In genomic region chr12:111447898-111448760, GRCm38 (mm10) we compare ENCODE assay signal across 20 mouse cellular contexts. TPM values are rescaled to one million over a fixed set of nuclear protein-coding genes. Genes with fewer than 3 reads are reported as not detected.
DNase-seq lines count a peak whose midpoint lies in the region; ATAC-seq and TF ChIP-seq lines count a peak whose summit lies in the region.
"Had no signal": no experiment of that assay in that cellular context is flagged by ENCODE, and none has a peak within 500 bp of the region (broad histone marks: within the 10 kb centered on the region; RNA-seq: fewer than 3 reads in every experiment).

No protein-coding gene starts in this region.

- H3K27ac ChIP-seq in gastrocnemius, adult 2 months = peak overlapping the region; percentile 80
- H3K27ac ChIP-seq in kidney, embryonic 15.5 days = peak overlapping the region; percentile 49
- peak overlapping the region; percentile 50 for H3K27ac ChIP-seq in kidney, embryonic 16.5 days (ENCODE audit: low read length)
- H3K27ac ChIP-seq: forebrain, embryonic 12.5 days; heart, embryonic 15.5 days; neural tube, embryonic 13.5 days; stomach, embryonic 15.5 days had no signal

- peak overlapping the region; percentile 28; the same call in 1 of the 2 replicates for H3K4me2 ChIP-seq in kidney, embryonic 15.5 days
- H3K4me2 ChIP-seq in kidney, embryonic 16.5 days (replicated peaks; ENCODE audit: low read depth, low read length) = peak overlapping the region; percentile 20
- H3K4me2 ChIP-seq: forebrain, embryonic 12.5 days; heart, embryonic 15.5 days; neural tube, embryonic 13.5 days; stomach, embryonic 15.5 days had no signal

- intact Hi-C loops in gastrocnemius, adult 2 months (cut with DNase I) = no loop called here
- intact Hi-C loops in gastrocnemius, postnatal 14 days (cut with DNase I; ENCODE audit: low total_unique reads) = no loop called here

- no peaks in the 10 kb centered on the region for H3K9me3 ChIP-seq in kidney, embryonic 15.5 days (replicated peaks)
- H3K9me3 ChIP-seq in kidney, embryonic 16.5 days (ENCODE audit: low read length) = no peaks in the 10 kb centered on the region
- H3K9me3 ChIP-seq: forebrain, embryonic 12.5 days; heart, embryonic 15.5 days; neural tube, embryonic 13.5 days; stomach, embryonic 15.5 days had no signal

- DNase-seq in gastrocnemius, adult 2 months = peak; percentile 81
- DNase-seq in gastrocnemius, postnatal 14 days = no peak
- no peak for DNase-seq in kidney, adult 9 months
- peak; percentile 91 for DNase-seq in skeletal muscle tissue, adult 2 months (ENCODE audit: low read depth, low spot score)
- DNase-seq in lung, postnatal 10 days = no peak
- DNase-seq: cerebellum, adult 2 months; lung, postnatal 36 days; thymus, postnatal 25 days had no signal

- 0 out of 2 replicates have a peak, but pooled peaks have one; percentile 3 for ATAC-seq in kidney, embryonic 15.5 days (replicated peaks; ENCODE audit: low FRiP score)
- ATAC-seq in kidney, embryonic 16.5 days (ENCODE audit: low FRiP score, low TSS enrichment) = no peak
- ATAC-seq in cerebellum, adult (ENCODE audit: insufficient number of reproducible peaks, low FRiP score, low TSS enrichment) = no peak
- ATAC-seq: hindbrain, embryonic 16.5 days had no signal

- H3K4me3 ChIP-seq in gastrocnemius, adult 2 months = peak overlapping the region; percentile 35
- no peak overlapping the region for H3K4me3 ChIP-seq in kidney, embryonic 15.5 days (replicated peaks)
- no peak overlapping the region for H3K4me3 ChIP-seq in kidney, embryonic 16.5 days (ENCODE audit: low read length)
- H3K4me3 ChIP-seq: forebrain, embryonic 12.5 days; heart, embryonic 15.5 days; neural tube, embryonic 13.5 days; stomach, embryonic 15.5 days had no signal

- H3K9ac ChIP-seq in kidney, embryonic 15.5 days = peak overlapping the region; percentile 24; the same call in 1 of the 2 replicates
- peak overlapping the region; percentile 40; the same call in 1 of the 2 replicates for H3K9ac ChIP-seq in kidney, embryonic 16.5 days (replicated peaks; ENCODE audit: low read length)
- H3K9ac ChIP-seq: forebrain, embryonic 12.5 days; heart, embryonic 15.5 days; neural tube, embryonic 13.5 days; stomach, embryonic 15.5 days had no signal

- peaks cover 84% of the 10 kb centered on the region for H3K27me3 ChIP-seq in kidney, embryonic 15.5 days
- H3K27me3 ChIP-seq in kidney, embryonic 16.5 days (ENCODE audit: insufficient read depth, low read length) = peaks cover 54% of the 10 kb centered on the region
- H3K27me3 ChIP-seq: Patski had no signal

- WGBS in kidney, embryonic 15.5 days = 24% methylated on average over 22 of the region's 22 CpGs
- WGBS in kidney, embryonic 16.5 days = 23% methylated on average over 22 of the region's 22 CpGs

- TF ChIP-seq CTCF in gastrocnemius, adult 2 months (IDR thresholded peaks at IDR 0.05) = no peak

- H3K4me1 ChIP-seq in kidney, embryonic 15.5 days = peaks cover 81% of the 10 kb centered on the region
- peaks cover 74% of the 10 kb centered on the region for H3K4me1 ChIP-seq in kidney, embryonic 16.5 days (ENCODE audit: insufficient read depth, low read length)

- H3K36me3 ChIP-seq in kidney, embryonic 15.5 days = no peaks in the 10 kb centered on the region
- H3K36me3 ChIP-seq in kidney, embryonic 16.5 days (ENCODE audit: insufficient read depth, low read length) = peaks cover 8% of the 10 kb centered on the region
- H3K36me3 ChIP-seq: forebrain, embryonic 12.5 days; heart, embryonic 15.5 days; neural tube, embryonic 13.5 days; stomach, embryonic 15.5 days had no signal

RNA-seq across cellular contexts. Expression of gene Tnfaip2, which starts 5.9 kb away (rescaled TPM):
- 10 to 100 TPM; 29.1 to 54.8 TPM for total RNA-seq in gastrocnemius, adult 2 months (2021)
- 10 to 100 TPM; 22.7 to 46.6 TPM for total RNA-seq in gastrocnemius, postnatal 14 days (2021)
- polyA plus RNA-seq in kidney, embryonic 15.5 days (2015; fragmentation: Nextera tagmentation; extraction: Ambion mirVana) = 19.5 and 22.9 TPM in 2 replicates
- 21.7 and 24.3 TPM in 2 replicates for polyA plus RNA-seq in kidney, embryonic 16.5 days (2015; fragmentation: Nextera tagmentation; extraction: Ambion mirVana)

RNA-seq across cellular contexts. Expression of gene Exoc3l4, which starts 31.3 kb away (rescaled TPM):
- 1 to 10 TPM in 1 of 2 experiments, under 1 TPM in 1; 0.56 to 1.5 TPM for total RNA-seq in gastrocnemius, adult 2 months (2021)
- total RNA-seq in gastrocnemius, postnatal 14 days (2021) = 10 to 100 TPM; 12.8 to 23.8 TPM
- polyA plus RNA-seq in kidney, embryonic 15.5 days (2015; fragmentation: Nextera tagmentation; extraction: Ambion mirVana) = 16.8 and 17.8 TPM in 2 replicates
- 19.4 and 19.9 TPM in 2 replicates for polyA plus RNA-seq in kidney, embryonic 16.5 days (2015; fragmentation: Nextera tagmentation; extraction: Ambion mirVana)

RNA-seq across cellular contexts. Expression of gene Gm266, which starts 37.5 kb away (rescaled TPM):
- total RNA-seq in gastrocnemius, adult 2 months (2021) = under 1 TPM; 0.20 to 0.33 TPM
- total RNA-seq in gastrocnemius, postnatal 14 days (2021) = 1 to 10 TPM; 1.7 to 3.4 TPM
- polyA plus RNA-seq in kidney, embryonic 15.5 days (2015; fragmentation: Nextera tagmentation; extraction: Ambion mirVana) = 91.7 and 93.3 TPM in 2 replicates
- polyA plus RNA-seq in kidney, embryonic 16.5 days (2015; fragmentation: Nextera tagmentation; extraction: Ambion mirVana) = 78.6 and 84.8 TPM in 2 replicates
- total RNA-seq: liver, adult 2 months had no signal
- polyA plus RNA-seq: liver, adult 2 months had no signal

RNA-seq across cellular contexts. Expression of gene Lbhd2, which starts 41.5 kb away (rescaled TPM):
- not detected for total RNA-seq in gastrocnemius, adult 2 months (2021)
- total RNA-seq in gastrocnemius, postnatal 14 days (2021) = not detected
- polyA plus RNA-seq in kidney, embryonic 15.5 days (2015; fragmentation: Nextera tagmentation; extraction: Ambion mirVana) = 5.5 and 7.0 TPM in 2 replicates
- 4.6 and 5.5 TPM in 2 replicates for polyA plus RNA-seq in kidney, embryonic 16.5 days (2015; fragmentation: Nextera tagmentation; extraction: Ambion mirVana)
- total RNA-seq: gastrocnemius, adult 8-10 months; liver, adult 2 months had no signal
- polyA plus RNA-seq: liver, adult 2 months; neural tube, embryonic 13.5 days; Patski; small intestine, adult 2 months had no signal

Comparison
In these comparisons a context has a peak if more than half of its experiments do, and no peak if none do; other contexts are left out.
1. DNase-seq: peak in gastrocnemius, adult 2 months (single experiment) and skeletal muscle tissue, adult 2 months (single experiment); none in gastrocnemius, postnatal 14 days (single experiment), kidney, adult 9 months (single experiment) and lung, postnatal 10 days (single experiment).
2. RNA of gene Exoc3l4, which starts 31.3 kb away (total RNA-seq): 12.8 to 23.8 TPM in gastrocnemius, postnatal 14 days; 0.56 to 1.5 TPM in gastrocnemius, adult 2 months; every median in the first group is over 4 times any median in the second.
3. Peak in every context shown above with its lines, with median percentiles within 50 percentile points of each other: H3K27ac ChIP-seq.